Mouse (Mus musculus): ENCODE measurements around the gene Ulk2. TPM values are rescaled to one million over a fixed set of nuclear protein-coding genes. Genes with fewer than 3 reads are reported as not detected.
A peak's percentile ranks its signal among the peaks of the same experiment; 100 is the strongest.
"Not testable (repeated sequence)": the region's sequence is repeated elsewhere in the genome, so short reads cannot be mapped to it uniquely, and the experiment has no call there.

The Ulk2 gene
- total RNA-seq (2014; fragmentation: Nextera tagmentation) (15.1 and 25.9 TPM in 2 replicates), total RNA-seq (2017) (21.7 and 21.9 TPM in 2 replicates)

DNA sequence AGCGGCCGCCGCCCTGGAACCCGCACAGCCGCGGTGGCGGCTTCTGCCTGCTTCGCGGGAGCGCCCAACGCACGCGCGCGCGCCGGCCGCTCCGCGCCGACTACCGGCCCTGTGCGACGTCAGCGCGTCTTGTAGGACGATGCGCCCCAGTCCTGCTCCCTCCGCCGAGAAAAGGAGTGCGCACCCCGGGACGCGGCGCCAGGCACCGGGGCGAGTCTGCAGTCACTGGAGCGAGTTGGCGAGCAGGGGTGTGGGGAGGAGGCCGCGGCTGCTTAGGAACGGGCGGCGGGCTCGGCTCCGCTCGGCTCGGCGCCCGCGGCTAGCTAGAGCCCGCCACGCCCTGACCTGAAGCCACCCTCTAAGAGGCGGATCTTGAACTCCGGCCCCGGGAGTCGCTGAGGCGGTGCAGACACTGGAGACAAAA is at the start of gene Ulk2:
TSS of gene Ulk2 (minus strand) at position 86 of the 424 bp plus-strand sequence.
- ATAC-seq (replicated peaks; ENCODE audit: low FRiP score, low TSS enrichment, poor library complexity, severe bottlenecking) = peak; percentile 66

DNA sequence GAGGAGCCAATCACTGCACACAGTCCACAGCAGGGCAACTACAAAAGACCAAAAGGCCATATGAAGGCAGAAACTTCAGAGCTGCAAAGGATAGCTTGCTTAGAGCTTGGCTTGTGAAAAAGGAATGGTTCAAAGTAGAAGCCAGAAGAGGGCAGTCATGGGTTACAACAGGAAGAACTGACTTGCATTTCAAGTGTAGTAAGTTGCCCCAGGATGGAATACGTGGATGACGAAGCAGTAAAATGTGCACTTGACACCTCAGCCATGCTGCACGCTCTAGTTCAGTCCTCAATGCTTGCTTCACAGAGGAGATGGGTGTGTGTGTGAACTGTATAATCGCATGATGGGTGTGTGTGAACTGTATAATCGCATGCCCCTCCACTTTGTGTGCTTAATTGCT is 27.3 kb upstream of the Ulk2 start:
- peak; percentile 71 for ATAC-seq (replicated peaks; ENCODE audit: low FRiP score, low TSS enrichment, poor library complexity, severe bottlenecking)

DNA sequence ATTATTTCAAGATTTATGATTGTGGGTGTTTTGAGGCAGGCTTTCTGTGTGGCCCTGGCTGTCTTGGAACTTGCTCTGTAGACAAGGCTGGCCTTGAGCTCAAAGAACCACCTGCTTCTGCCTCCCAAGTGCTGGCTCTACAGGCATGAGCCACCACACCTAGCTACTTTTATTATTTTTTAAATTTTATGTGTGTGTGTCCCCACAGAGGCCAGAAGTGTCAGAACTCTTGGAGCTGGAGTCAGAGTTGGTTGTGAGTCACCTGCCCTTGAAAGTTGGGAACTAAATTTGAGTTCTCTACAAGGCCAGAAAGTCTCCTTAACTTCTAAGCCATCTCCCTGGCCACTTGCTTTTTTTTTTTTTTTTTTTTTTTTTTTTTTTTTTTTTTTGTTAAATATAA is 25.0 kb upstream of the Ulk2 start:
- no peak for ATAC-seq (replicated peaks; ENCODE audit: low FRiP score, low TSS enrichment, poor library complexity, severe bottlenecking)

DNA sequence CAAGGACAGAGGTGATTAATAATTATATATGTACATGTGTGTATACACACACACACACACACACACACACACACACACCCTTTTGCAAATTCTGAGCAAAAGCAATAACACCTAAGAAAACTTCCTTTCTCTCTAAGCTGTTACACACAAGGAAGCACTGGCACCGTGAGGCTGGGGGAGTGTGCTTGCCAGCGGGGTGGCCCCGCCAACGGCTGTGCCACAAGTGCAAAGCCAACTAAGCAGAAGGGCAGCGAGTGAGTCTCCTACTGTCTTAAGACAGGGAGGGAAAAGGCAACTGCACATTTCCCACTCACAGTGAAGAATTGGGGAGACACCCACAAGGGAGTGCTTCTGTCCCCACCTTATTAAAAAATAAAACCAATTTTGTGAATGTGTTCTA is 17.0 kb upstream of the Ulk2 start:
- no peak for ATAC-seq (replicated peaks; ENCODE audit: low FRiP score, low TSS enrichment, poor library complexity, severe bottlenecking)

DNA sequence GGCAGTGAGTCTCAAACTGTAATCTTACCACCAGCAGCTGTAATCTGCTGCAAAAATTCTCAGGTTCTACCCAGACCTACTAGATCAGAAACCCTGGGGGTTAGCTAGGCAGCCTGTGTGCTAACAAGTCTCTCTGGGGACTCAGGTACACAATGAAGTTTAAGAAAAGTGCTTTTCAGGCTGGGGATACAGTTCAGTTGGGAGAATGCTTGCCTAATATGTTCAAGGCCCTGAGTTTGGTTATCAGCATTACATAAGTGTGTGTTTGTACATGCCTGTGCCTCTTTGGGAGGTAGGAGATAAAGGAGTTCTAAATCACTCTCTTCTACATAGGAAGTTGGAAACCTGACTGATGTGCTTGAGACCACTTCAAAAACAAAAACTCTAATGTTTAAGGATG is 12.0 kb upstream of the Ulk2 start:
- no peak for ATAC-seq (replicated peaks; ENCODE audit: low FRiP score, low TSS enrichment, poor library complexity, severe bottlenecking)

DNA sequence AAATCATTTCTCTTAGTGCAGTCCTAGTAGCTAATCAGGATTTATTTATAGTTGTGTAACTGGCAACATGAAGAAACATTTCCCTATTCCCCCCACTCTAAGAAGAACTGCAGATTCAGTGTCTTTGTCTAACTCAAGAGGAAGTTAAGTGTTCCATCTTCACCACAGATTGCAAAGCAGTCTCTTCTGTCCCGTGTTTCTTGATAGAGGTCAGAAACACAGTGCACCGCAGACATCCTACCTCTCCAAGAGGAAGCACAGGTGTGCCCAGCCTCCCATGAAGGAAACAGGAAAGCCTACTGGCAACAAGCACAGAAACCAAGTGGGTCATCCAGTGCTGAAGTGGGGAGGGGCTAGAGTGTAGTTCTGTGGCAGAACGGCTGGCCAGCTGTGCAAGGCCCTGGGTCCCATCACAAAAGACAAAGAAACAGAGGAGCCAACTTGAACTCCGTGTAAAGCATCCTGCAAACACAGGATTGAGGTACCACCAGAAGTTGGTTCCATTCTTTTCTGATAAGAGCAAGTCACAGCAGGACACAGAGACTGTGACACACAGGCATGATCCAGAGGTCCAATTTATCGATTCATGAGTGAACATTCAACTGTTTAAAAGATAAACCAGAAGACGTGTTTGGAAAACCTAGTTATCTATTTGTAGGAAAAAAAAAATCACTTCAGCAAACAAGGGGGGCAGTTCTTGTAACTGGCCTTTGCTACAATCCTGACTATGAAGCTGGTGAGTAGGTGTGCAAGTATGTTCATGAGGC is 7.1 kb upstream of the Ulk2 start:
- no peak for ATAC-seq (replicated peaks; ENCODE audit: low FRiP score, low TSS enrichment, poor library complexity, severe bottlenecking)

DNA sequence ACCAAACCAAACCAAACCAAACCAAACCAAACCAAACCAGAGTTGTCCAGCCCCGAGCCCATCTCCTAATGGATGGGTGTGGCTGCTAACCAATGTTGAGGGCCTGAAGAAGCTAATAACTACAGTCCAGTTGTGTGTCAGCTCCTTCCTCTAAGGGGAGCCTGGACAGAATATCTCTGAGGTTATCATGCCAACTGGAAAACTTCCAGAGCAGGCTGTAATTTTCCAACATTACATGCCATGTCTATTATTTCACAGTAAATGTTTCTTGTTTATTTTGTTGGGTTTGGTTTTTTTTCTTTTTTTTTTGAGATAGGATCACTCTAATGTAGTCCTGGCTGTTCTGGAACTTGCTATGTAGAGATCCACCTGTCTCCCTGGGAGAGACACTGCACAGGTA is 4.4 kb upstream of the Ulk2 start:
- ATAC-seq (replicated peaks; ENCODE audit: low FRiP score, low TSS enrichment, poor library complexity, severe bottlenecking) = no peak

DNA sequence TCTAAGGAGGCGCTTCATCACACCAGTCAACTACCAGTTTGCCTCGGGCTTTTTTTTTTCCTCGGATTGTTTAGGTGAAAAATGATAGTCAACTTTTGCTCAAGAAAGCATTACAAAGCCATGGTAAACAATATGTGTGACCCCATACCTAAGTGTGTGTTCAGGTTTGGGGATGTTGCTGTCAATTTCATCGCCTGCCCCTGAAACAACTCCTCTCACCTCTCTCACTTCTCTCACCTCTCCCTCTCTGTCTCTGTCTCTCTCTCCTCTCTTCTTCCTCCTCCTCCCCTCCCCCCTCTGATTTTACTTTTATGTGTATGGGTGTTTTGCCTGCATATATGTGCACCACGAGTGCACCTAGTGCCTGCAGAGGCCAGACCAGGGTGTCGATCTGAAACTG is 666 bp upstream of the Ulk2 start:
- no peak for ATAC-seq (replicated peaks; ENCODE audit: low FRiP score, low TSS enrichment, poor library complexity, severe bottlenecking)

DNA sequence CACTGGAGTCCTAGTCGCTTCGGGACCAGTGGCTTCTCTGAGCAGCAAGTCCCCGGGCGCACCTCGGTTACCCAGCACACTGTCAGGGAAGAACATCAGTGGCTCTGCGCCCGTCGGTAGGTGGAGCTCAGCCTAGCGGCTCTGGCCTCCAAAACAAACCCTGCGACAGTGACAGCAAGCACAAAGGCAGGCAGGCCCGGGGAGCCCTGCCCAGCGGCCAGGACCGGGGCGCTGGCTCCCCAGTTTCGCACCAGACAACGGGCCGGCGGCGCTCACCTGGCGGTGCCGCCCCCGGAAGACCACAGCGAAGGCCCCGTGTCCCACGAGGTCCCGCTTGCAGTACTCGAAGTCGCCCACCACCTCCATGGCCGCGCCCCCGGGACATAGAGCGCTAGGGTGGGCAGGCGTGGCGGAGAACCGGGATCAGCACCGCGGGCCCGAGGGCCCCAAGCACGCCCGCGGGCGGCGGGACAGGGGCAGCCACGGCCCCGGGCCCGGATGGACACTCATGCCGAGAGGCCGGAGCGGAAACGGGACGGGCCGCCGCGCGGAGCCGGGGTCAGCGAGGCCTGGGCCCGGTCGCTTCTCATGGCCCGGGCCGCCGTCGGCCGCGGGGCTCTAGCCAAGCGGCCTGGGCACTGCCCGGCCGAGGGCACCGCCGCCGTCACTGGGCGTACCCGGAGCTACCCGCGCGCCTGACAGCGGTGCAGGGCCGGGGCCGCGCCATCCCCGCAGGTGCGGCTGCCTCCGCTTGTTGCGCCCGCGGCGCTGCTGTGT is 474 bp downstream of the Ulk2 start:
- peak; percentile 93 for ATAC-seq (replicated peaks; ENCODE audit: low FRiP score, low TSS enrichment, poor library complexity, severe bottlenecking)

DNA sequence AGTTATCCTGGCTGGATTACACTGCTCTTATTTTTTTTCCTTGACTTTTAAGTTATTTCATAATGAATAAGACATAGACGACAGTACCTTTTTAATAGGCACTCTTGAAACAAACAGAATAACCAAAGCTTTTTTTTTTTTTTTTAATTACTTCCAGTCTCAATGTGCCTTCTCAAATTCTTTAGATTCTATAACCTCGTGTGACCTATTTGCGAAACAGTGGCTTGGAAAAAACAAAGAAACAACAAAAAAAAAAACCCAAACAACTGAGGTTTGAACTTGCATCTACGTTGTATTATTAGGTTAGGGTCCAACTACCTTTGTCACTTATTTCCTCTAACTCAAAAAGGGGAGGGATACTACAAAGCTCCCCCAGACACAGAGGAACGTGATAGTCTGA is 1.2 kb downstream of the Ulk2 start:
- ATAC-seq (replicated peaks; ENCODE audit: low FRiP score, low TSS enrichment, poor library complexity, severe bottlenecking) = no peak; the same call in 1 of the 2 replicates

DNA sequence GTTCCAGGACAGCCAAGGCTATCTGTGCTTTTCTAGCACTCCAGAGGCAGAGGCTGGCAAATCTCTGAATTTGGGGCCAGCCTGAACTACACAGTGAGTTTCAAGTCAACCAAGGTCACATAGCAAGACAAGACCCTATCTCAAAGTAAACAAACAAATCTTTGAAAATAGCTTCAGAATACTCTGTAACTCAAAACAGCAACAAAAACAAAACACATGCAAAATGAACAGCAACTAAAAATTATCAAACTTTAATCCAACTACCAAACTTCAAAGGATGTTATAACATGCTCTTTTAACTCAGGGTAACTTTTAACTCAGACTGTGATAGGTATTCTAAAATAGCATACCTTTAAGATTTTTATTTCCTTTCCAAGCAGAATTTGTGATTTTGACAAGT is 2.0 kb downstream of the Ulk2 start:
- ATAC-seq (replicated peaks; ENCODE audit: low FRiP score, low TSS enrichment, poor library complexity, severe bottlenecking) = no peak

DNA sequence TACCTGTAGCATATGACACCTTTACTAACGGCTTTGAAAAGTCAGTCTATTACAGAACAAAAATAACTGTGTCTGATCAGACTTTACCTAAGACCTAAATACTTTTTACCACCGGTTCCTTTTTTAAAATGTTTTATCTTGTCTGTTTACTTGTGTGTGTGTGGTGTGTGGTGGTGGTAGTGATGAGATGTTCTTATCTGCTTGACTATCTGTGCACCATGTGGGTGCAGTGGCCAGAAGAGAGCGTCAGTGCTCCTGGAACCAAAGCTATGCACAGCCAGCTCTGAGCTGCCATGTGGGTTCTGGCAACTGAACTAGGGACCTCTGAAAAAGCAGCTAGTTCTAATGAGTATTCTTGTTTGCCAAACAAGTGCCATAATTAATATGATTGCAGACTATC is 3.7 kb downstream of the Ulk2 start:
- ATAC-seq (replicated peaks; ENCODE audit: low FRiP score, low TSS enrichment, poor library complexity, severe bottlenecking) = no peak

DNA sequence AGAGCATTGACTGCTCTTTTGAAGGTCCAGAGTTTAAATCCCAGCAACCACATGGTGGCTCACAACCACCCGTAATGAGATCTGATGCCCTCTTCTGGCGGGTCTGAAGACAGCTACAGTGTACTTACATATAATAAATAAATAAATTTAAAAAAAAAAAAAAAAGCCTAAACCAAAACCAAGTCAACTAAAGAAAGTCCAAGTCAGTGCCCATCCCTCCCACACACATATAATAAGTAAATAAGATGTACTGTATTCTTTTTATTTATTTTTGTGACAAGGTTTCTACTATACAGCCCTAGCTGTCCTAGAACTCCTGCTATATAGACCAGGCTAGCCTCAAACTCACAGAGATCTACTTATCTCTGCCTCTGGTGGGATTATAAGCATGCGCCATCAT is 14.2 kb downstream of the Ulk2 start:
- ATAC-seq (replicated peaks; ENCODE audit: low FRiP score, low TSS enrichment, poor library complexity, severe bottlenecking) = not testable (repeated sequence)

DNA sequence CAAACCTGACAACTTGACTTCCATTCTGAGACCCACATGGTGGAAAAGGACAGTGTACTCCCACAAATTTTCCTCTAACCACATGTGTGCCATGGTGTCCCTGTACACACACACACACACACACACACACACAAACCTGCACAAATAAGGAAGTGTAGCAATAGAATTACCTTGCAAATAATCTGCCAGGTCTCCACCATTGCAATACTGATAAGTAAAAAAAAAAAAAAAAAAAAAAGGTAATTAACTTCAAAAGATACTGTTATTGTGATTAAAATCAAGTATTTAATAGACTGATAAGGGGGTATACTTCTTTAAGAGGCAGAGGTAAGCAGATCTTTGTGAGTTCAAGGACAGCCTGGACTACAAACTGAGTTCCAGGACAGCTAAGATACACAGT is 14.9 kb downstream of the Ulk2 start:
- ATAC-seq (replicated peaks; ENCODE audit: low FRiP score, low TSS enrichment, poor library complexity, severe bottlenecking) = no peak

DNA sequence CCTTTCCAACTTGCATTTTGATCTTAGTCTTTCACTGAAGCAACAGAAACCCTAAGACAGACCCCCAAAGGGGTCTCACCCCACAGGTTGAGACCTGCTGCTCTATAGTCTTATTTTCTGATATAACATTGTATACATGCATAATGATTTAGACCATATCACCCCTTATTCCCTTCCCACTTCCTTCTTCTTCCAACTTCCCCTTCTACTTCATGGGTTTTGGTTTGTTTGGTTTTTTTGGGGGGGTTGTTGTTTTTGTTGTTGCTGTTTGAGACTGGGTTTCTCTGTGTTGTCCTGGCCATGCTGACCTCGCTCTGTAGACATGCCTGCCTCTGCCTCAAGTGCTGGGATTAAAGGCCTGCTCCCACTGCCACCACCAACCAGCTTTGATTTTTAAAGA is 15.7 kb downstream of the Ulk2 start:
- no peak for ATAC-seq (replicated peaks; ENCODE audit: low FRiP score, low TSS enrichment, poor library complexity, severe bottlenecking)

DNA sequence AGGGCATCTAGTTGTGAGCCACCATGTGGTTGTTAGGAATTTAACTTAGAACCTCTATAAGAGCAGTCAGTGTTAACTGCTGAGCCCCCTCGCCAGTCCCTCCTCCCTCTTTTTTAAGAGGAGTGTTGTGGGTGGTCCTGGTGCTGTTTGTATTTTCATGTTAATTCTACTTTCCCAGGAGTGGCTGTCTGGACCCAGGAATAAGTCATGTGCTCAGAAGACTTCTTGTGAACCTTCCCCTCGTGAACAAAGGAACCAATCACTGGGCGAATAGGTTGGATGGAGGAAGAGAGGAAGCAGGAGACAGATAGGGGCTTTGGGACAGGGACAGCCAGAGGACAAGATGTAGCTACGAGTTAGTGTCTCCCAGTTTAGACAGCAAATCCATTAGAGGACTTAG is 45.1 kb downstream of the Ulk2 start:
- no peak for ATAC-seq (replicated peaks; ENCODE audit: low FRiP score, low TSS enrichment, poor library complexity, severe bottlenecking)

DNA sequence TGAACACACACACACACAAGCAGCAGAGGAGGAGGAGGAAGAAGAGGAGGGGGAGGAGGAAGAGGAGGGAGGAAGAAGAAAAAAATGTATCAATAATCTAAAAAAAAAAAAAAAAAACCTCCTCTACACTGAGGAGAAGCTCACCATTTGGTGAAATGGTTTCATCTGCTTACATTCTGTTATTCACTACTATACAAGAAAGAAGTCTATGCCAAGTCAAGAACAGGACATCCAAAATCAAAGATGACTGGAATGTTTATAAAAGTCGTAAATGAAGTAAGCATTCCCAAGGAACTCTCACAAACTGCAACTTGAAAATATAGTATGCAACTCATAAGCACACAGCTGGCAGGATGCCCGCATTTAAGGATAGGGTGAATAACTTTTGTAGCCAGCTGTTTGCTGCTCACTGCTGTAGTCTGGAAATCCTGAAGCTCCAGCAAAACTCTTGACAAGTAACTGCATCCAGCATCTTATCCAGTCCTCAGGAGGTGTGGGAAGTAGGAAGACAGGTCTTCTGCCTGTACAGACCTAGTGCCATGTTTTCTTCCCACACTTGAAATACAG is 46.2 kb downstream of the Ulk2 start:
- no peak for ATAC-seq (replicated peaks; ENCODE audit: low FRiP score, low TSS enrichment, poor library complexity, severe bottlenecking)

DNA sequence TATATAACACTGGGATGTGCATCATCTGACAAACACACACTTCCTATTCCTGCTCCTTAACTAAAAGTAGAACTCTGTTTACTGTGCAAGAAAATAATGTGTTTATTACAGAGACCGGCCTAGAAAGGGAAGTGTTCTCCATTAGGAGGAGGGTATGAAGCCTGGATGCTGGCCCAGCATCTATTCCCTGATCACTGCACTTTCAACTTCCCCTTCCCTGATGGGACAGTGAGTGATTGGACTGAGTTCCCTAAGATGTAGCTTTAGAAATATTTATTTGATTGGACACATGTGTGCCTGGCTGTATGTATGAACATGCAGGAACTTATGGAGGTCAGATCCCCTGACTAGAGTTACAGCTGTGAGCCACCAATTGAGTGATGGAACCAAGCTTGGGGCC is 61.4 kb downstream of the Ulk2 start:
- no peak for ATAC-seq (replicated peaks; ENCODE audit: low FRiP score, low TSS enrichment, poor library complexity, severe bottlenecking)

DNA sequence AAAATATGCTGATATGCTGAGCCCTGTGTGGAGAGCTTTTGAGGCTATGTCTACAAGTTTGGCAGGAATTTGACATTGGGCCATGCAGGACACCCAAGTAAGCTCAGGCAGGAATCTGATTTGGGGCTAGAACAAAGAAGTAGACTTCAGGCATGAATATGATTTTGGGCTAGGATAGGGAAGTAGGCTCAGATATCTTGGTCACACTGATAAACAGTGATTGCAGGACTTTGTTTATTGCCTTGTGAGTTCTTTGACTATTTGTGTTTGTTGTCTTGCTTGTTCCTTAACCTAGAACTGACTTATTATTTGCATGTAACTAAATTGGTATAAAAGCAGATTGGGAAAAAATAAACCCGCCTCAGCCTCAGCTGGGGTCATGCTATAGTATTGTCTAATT is 66.3 kb downstream of the Ulk2 start:
- ATAC-seq (replicated peaks; ENCODE audit: low FRiP score, low TSS enrichment, poor library complexity, severe bottlenecking) = no peak

DNA sequence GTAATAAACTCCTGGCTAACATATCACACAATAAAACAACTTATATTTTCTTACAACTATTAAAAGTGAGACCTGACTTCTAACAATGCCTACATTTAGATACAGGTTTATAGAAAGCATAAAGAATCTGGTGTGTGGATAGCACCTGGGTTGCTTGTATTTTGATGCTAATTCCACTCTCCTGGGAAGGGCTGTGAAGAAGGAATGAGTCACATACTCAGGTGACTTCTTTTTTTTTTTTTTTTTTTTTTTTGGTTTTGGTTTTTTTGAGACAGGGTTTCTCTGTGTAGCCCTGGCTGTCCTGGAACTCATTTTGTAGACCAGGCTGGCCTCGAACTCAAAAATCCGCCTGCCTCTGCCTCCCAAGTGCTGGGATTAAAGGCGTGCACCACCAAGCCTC is 72.3 kb downstream of the Ulk2 start:
- ATAC-seq (replicated peaks; ENCODE audit: low FRiP score, low TSS enrichment, poor library complexity, severe bottlenecking) = not testable (repeated sequence)

Measured in megakaryocyte-erythroid progenitor cell, adult 5-6 weeks (primary cell).